Mouse (Mus musculus): ENCODE results near the gene Map7d1.

DNA sequence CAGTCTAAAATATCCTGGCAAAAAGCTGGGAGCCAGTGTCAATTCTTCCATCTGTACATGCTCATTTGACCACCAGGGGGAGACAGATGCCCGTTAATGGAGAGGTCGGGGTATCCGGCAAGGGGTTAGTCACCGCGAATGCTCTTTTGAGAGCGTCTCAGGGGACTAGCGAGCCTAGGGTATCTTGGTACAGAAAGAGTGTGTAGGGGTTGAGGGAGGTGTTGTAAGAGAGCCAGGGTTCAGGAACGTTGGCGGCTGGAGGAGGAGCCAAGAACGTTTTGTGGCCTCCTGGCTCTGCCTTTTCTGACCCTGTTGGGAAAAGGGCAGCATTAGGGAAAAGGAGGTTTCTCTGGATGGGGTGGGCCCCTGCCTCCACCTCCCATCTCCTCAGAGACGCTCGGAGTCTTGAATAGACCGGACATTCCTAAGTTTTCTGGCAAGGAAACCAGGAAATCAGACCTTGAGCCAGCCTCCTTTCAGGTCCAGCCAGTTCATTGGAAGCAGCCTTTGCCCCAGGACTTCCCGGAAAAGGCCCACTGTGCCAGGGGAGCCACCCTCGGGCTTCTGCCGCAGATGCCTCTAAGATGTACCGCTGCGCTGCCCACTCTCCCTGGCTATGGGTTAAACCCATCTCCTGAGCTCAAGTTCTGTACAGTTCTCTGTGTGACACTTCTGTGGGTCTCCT, 28.9 kb downstream of the Map7d1 start:
- TF ChIP-seq EP300 (optimal IDR thresholded peaks at IDR 0.05) (no peak), CTCF (IDR thresholded peaks at IDR 0.05; ENCODE audit: low read depth) (peak; percentile 98)
